Mouse (Mus musculus) erythroblast, embryonic 14.5 days (primary cell): ENCODE data around the gene Lipc.

Experiments
- GATA1 ChIP-seq: IDR thresholded peaks from 2 replicates; pipeline ENCODE4 v1.6.1; 2012; ENCODE audit warnings: low read length, inconsistent platforms, mixed read lengths
- TAL1 ChIP-seq: IDR thresholded peaks from 3 replicates; pipeline ENCODE4 v1.6.1; 2012; ENCODE audit warnings: low read length, inconsistent platforms, mixed read lengths

DNA sequence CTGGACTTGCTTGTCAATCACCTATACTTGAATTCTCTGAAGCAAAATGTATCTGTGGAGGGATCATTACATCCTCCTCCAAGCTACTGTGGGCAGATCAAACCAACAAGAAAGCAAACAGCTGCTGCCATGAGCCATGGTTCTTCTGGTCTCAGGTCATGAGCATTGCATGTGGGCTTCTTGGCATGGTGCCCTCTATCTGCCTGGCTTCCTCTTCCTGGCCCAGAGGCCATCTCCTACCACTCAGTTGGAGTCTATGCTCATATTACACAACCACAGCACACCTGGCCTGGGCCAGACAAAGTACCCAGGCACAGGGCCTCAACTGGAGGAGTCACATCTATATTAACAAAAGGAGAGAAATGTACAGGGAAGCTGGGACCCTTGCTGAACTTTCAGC is 73.2 kb downstream of the Lipc start:
- TF ChIP-seq TAL1 (no peak), GATA1 (no peak)
